Mouse (Mus musculus) spleen, postnatal 10 days (tissue): Measurements from ENCODE around the gene Gtf2a1l.

Experiments
- DNase-seq, 2 experiments: peaks; one replicate each; pipeline ENCODE4 v3.0.0; 2021 to 2022; ENCODE audit warnings: low spot score in 2 of 2

The Gtf2a1l gene

GRCm38 (mm10) chr17:88653375-88653769 is 15.1 kb upstream of the Gtf2a1l start:
- DNase-seq: no peak

GRCm38 (mm10) chr17:88658510-88658909 is 9.9 kb upstream of the Gtf2a1l start:
- DNase-seq: no peak

- DNase-seq: no peak
Observed at GRCm38 (mm10) chr17:88666076-88666475, 2.4 kb upstream of the Gtf2a1l start.

- no peak for DNase-seq
Observed at GRCm38 (mm10) chr17:88669921-88670320, 1.5 kb downstream of the Gtf2a1l start.

GRCm38 (mm10) chr17:88670800-88671199 is 2.3 kb downstream of the Gtf2a1l start:
- no peak for DNase-seq

GRCm38 (mm10) chr17:88675310-88676309 is 7.2 kb downstream of the Gtf2a1l start:
- DNase-seq: no peak

GRCm38 (mm10) chr17:88688226-88688625 is 19.8 kb downstream of the Gtf2a1l start:
- DNase-seq: no peak

- no peak for DNase-seq
Observed at GRCm38 (mm10) chr17:88696656-88697333, 28.3 kb downstream of the Gtf2a1l start.

GRCm38 (mm10) chr17:88700901-88701300 is 32.4 kb downstream of the Gtf2a1l start:
- no peak for DNase-seq

GRCm38 (mm10) chr17:88702345-88702744 is 33.9 kb downstream of the Gtf2a1l start:
- no peak for DNase-seq

- no peak for DNase-seq
Observed at GRCm38 (mm10) chr17:88703112-88703511, 34.7 kb downstream of the Gtf2a1l start.

GRCm38 (mm10) chr17:88706231-88706649 is 37.8 kb downstream of the Gtf2a1l start:
- DNase-seq: no peak

- no peak for DNase-seq
Observed at GRCm38 (mm10) chr17:88749646-88750045, 81.2 kb downstream of the Gtf2a1l start.

GRCm38 (mm10) chr17:88752827-88753471 is 84.5 kb downstream of the Gtf2a1l start:
- DNase-seq: peak in 1 of 2 experiments; percentile 20

- no peak for DNase-seq
Observed at GRCm38 (mm10) chr17:88753472-88753857, 85.0 kb downstream of the Gtf2a1l start.

- no peak for DNase-seq
Observed at GRCm38 (mm10) chr17:88755776-88756175, 87.3 kb downstream of the Gtf2a1l start.

- DNase-seq: no peak
Observed at GRCm38 (mm10) chr17:88758003-88758437, 89.6 kb downstream of the Gtf2a1l start.

- DNase-seq: no peak
Observed at GRCm38 (mm10) chr17:88763396-88764135, 95.1 kb downstream of the Gtf2a1l start.

- DNase-seq: no peak
Observed at GRCm38 (mm10) chr17:88764136-88764485, 95.7 kb downstream of the Gtf2a1l start.
